Mouse (Mus musculus) kidney, embryonic 15.5 days (tissue): ENCODE measurements around the gene Creb3l2. TPM values are rescaled to one million over a fixed set of nuclear protein-coding genes. Genes with fewer than 3 reads are reported as not detected.

Source experiments
- ATAC-seq: fragments of 200-750 bp; cut with Nextera tagmentation; replicated peaks from 2 replicates; pipeline ENCODE4 v1.8.0; 2017; ENCODE audit warnings: moderate TSS enrichment; ENCODE audit not compliant: low FRiP score
- H3K27ac ChIP-seq: fragments of 300-500 bp; sonication (generic); 2 replicates; pipeline ENCODE4 v1.5.1; 2015; ENCODE audit warnings: mild to moderate bottlenecking, inconsistent platforms
- H3K27me3 ChIP-seq: fragments of 300-500 bp; sonication (generic); 2 replicates; pipeline ENCODE4 v1.6.1; 2015; ENCODE audit warnings: inconsistent platforms
- H3K36me3 ChIP-seq: fragments of 300-500 bp; sonication (generic); 2 replicates; pipeline ENCODE4 v1.6.1; 2015; ENCODE audit warnings: inconsistent platforms
- H3K4me1 ChIP-seq: fragments of 300-500 bp; sonication (generic); 2 replicates; pipeline ENCODE4 v1.6.1; 2015; ENCODE audit warnings: inconsistent platforms
- H3K4me2 ChIP-seq: fragments of 300-500 bp; sonication (generic); 2 replicates; pipeline ENCODE4 v1.6.1; 2015; ENCODE audit warnings: moderate library complexity, mild to moderate bottlenecking, inconsistent platforms
- H3K4me3 ChIP-seq: fragments of 300-500 bp; sonication (generic); replicated peaks from 2 replicates; pipeline ENCODE4 v1.5.1; 2015; ENCODE audit warnings: mild to moderate bottlenecking, inconsistent platforms
- H3K9ac ChIP-seq: fragments of 300-500 bp; sonication (generic); 2 replicates; pipeline ENCODE4 v1.6.1; 2015; ENCODE audit warnings: mild to moderate bottlenecking, inconsistent platforms
- H3K9me3 ChIP-seq: fragments of 300-500 bp; sonication (generic); replicated peaks from 2 replicates; pipeline ENCODE4 v1.6.1; 2016; ENCODE audit warnings: inconsistent platforms
- WGBS: fragments of 180-500 bp; shearing (Covaris S2); methylation state at CpG from one replicate; pipeline ENCODE4 v1.1.7; 2015; ENCODE audit warnings: mixed read lengths; 5-methylcytosine and 5-hydroxymethylcytosine counted together
- polyA plus RNA-seq: library from polyadenylated mRNA; unstranded; fragments of >200 nt; fragmentation: Nextera tagmentation; extraction: Ambion mirVana; gene quantifications from 2 replicates; pipeline ENCODE4 v1.2.1, GENCODE M21; 2015

The Creb3l2 gene
- 31.1 and 31.4 TPM in 2 replicates for polyA plus RNA-seq

DNA sequence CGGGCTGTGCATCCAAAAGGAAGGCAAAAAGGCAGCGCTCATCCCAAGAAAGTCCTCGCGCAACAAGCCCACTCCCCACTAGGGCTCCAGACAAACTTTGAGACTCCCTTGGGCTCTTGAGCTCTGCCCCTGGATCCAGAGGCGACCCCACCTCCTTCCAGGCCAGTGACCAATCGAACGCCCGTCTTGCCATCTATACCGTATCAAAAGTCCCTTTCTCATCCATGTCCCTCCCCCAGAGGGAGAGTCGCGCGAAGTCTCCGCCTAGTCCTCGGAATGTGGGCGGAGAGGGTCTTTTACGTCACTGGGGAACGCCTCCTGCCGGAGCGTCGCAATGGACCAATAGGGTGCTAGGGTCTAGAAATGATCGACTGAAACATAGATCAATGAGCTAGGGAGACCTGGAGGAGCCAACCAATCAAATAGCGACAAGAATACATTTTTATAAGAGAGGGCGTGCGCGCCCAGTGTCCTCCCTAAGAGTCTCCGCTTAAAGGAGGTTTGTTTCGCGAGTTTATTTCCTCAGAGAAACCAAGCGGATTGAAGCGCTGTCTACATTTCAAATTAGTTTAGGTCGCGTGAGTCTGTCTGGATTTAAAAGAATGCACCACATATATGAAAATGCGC lies at the start of gene Creb3l2:
TSS of gene Creb3l2 (minus strand) at position 106 of the 627 bp plus-strand sequence.
- Histone ChIP-seq H3K4me3 (peak within 1 kb of the TSS; percentile 84), H3K4me1 (peaks cover 39% of the 10 kb centered on the region), H3K9ac (peak within 1 kb of the TSS; percentile 85), H3K36me3 (peaks cover 11% of the 10 kb centered on the region; the same call in 1 of the 2 replicates), H3K9me3 (no peaks in the 10 kb centered on the region), H3K27me3 (no peaks in the 10 kb centered on the region), H3K4me2 (peak within 1 kb of the TSS; percentile 80), H3K27ac (peak within 1 kb of the TSS; percentile 93)
- under 1% methylated on average over 33 of the region's 33 CpGs for WGBS
- peak; percentile 99 for ATAC-seq

DNA sequence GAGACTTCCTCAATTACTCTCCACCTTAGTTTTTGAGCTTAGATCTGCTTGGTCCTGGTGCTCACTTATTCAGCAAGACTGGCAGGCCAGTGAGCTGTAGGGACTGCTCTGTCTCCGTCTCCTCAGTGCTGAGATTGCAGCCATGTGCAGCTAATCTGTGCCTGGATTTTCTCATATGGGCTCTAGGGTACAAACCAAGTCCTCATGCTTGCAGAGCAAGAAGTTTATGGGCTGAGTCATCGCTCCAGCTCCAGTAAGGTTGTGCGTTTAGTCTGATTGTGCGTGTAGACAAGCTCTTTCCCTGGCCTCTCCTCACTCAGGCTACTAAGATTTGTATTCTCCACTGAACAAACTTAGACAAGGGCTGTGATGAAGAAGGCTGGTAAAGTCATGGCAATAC lies 44.6 kb upstream of the Creb3l2 start:
- no peak for ATAC-seq
- no peaks in the 10 kb centered on the region for H3K9me3 ChIP-seq
- 74% methylated on average over 4 of the region's 4 CpGs for WGBS

DNA sequence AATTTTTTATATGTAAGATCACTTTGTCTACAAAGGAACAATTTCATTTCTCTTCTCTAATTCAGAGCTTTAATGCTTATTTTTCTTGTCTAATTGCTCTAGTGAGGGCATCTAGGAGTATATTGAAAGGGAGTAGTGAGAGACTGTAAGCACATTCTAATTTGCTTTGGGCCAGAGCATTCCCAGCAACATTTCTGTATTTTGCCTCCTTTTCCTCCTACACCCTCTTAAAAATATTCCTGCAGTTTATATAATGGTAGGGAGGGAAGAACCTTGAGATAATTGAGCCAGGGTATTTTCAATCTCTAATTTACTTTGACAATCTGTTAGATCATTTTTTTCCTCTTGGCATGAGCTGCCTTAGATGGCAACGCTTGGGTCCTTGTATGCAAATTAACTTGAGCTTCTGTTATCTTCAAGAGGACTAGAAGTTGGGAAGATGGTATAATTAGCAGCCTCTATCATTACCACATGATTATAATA lies 42.7 kb upstream of the Creb3l2 start:
- Histone ChIP-seq H3K9ac (no peak overlapping the region), H3K4me1 (0 out of 2 replicates have a peak, but pooled peaks cover 3% of the 10 kb centered on the region), H3K4me3 (no peak overlapping the region), H3K27ac (no peak overlapping the region), H3K9me3 (no peaks in the 10 kb centered on the region), H3K4me2 (no peak overlapping the region), H3K36me3 (no peaks in the 10 kb centered on the region), H3K27me3 (no peaks in the 10 kb centered on the region)
- ATAC-seq = no peak
- 69% methylated on average over 1 of the region's 1 CpGs for WGBS

More for the DNA sequence above, 44.6 kb upstream of the Creb3l2 start:
- Histone ChIP-seq H3K4me3 (no peak overlapping the region), H3K27me3 (no peaks in the 10 kb centered on the region), H3K36me3 (no peaks in the 10 kb centered on the region), H3K27ac (no peak overlapping the region), H3K4me1 (0 out of 2 replicates have a peak, but pooled peaks cover 3% of the 10 kb centered on the region), H3K9ac (no peak overlapping the region), H3K4me2 (no peak overlapping the region)

DNA sequence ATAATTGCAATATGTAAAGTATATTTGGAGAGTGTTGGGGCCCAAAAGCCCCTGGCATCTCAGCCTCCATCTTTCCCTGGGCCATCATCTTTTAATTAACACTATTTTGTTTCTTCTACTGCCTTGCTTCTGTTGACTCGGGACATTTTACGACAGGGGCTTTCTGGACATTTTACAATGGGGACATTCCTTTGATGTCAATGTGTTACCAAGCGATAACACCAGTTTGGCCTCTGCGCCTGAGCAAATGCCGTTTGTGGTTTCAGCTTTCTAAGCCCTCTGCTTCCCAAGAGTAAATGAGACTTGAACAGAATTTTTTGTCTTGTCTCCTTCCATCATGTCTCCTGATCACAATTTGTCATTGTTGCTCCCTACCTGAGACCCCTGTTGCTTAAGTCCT lies 41.3 kb upstream of the Creb3l2 start:
- Histone ChIP-seq H3K4me3 (no peak overlapping the region), H3K9ac (no peak overlapping the region), H3K27me3 (no peaks in the 10 kb centered on the region), H3K4me1 (0 out of 2 replicates have a peak, but pooled peaks cover 3% of the 10 kb centered on the region), H3K9me3 (no peaks in the 10 kb centered on the region), H3K27ac (no peak overlapping the region), H3K36me3 (no peaks in the 10 kb centered on the region), H3K4me2 (no peak overlapping the region)
- WGBS = 11% methylated on average over 5 of the region's 5 CpGs
- no peak for ATAC-seq

DNA sequence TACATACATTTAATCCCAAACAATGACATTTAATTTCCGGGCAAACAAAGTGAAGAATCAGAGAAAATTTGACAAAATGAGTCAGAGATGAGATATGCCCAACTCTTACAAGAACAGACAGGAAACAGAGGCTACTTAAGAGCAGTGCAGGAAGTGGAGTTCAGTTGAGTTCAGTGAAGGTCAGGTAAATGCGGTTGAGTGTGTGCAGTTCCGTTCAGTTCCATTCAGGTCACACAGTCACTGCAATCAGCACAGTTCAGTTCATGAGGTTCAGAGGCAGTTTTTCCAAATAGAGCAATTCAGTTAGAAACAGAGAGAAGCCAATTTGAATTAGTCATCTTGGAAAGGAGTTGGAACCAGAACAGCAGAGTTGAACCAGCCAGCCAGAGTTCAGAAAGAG lies 39.2 kb upstream of the Creb3l2 start:
- H3K4me2 ChIP-seq = no peak overlapping the region
- H3K4me1 ChIP-seq = 0 out of 2 replicates have a peak, but pooled peaks cover 3% of the 10 kb centered on the region
- no peak for ATAC-seq
- no peak overlapping the region for H3K4me3 ChIP-seq
- 75% methylated on average over 3 of the region's 3 CpGs for WGBS
- no peak overlapping the region for H3K9ac ChIP-seq
- H3K27ac ChIP-seq = no peak overlapping the region
- H3K36me3 ChIP-seq = no peaks in the 10 kb centered on the region
- no peaks in the 10 kb centered on the region for H3K27me3 ChIP-seq
- no peaks in the 10 kb centered on the region for H3K9me3 ChIP-seq

DNA sequence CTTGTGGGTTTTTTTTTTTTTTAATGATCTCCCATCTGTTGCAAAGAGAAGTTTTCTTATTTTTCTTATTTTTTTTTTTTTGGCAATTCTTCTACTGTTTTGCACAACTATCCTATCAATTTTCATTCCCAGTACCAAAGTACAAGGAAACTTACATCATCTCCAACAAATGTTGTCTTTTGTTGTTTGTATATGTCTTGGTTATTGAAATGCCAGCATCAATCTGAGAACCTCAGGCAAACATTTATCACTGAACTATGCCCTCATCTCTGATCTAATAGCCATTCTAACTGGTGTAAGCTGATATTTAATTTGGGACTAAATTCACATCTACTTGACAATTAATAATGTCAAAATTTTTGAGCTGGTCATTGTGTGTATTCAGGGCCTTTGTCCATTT lies 38.1 kb upstream of the Creb3l2 start:
- H3K36me3 ChIP-seq = no peaks in the 10 kb centered on the region
- H3K27ac ChIP-seq = no peak overlapping the region
- H3K9me3 ChIP-seq = no peaks in the 10 kb centered on the region
- no peak overlapping the region for H3K4me3 ChIP-seq
- H3K27me3 ChIP-seq = no peaks in the 10 kb centered on the region
- no peak for ATAC-seq
- no peak overlapping the region for H3K4me2 ChIP-seq
- 0 out of 2 replicates have a peak, but pooled peaks cover 3% of the 10 kb centered on the region for H3K4me1 ChIP-seq
- H3K9ac ChIP-seq = no peak overlapping the region

DNA sequence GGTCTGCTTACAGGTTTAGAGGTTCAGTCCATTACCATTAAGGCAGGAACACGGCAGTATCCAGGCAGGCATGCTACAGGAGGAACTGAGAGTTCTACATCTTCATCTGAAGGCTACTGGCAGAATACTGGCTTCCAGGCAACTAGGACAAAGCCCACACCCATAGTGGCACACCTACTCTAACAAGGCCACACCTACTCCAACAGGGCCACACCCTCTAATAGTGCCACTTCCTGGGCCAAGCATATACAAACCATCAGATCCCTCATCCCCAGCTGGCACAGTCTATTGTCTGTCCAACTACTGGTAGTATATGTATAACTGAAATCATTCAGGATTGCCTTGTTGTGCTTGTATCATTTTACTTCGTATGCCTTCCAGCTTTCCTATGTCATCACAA lies 36.5 kb upstream of the Creb3l2 start:
- Histone ChIP-seq H3K9me3 (no peaks in the 10 kb centered on the region), H3K27ac (no peak overlapping the region), H3K4me1 (0 out of 2 replicates have a peak, but pooled peaks cover 3% of the 10 kb centered on the region), H3K4me3 (no peak overlapping the region), H3K4me2 (no peak overlapping the region), H3K36me3 (no peaks in the 10 kb centered on the region), H3K9ac (no peak overlapping the region), H3K27me3 (no peaks in the 10 kb centered on the region)
- 89% methylated on average over 2 of the region's 2 CpGs for WGBS
- no peak for ATAC-seq

DNA sequence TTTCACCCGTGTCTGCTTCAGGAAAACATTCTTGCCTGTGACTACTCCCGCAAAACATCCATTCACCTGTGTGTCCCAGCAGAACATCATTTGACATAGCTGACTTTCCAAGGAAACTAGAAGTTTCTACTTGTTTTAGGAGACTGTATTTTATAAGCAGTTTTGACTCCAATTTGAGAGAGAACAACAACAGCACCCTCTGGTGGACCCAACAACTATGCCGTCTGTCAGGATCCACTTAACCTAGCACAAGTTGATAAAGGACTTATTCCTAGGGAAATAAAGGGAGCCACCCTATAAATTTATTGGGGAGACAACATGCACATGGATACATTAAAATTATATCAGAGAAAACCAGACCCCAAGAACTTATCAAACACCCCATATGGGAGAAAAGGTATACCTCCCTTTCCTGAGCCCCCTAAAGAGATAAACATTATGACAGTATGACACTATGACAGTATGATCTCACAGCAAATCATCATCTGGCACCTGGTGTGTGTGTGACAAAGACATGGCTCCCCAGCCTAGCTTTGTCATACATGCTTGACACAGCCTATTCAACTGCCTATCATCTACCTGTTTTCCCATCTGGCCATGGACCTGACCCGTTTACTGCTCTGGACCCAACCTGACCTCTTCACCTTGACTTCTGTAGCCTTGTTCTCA lies 31.9 kb upstream of the Creb3l2 start:
- Histone ChIP-seq H3K27ac (no peak overlapping the region), H3K4me1 (no peaks in the 10 kb centered on the region), H3K36me3 (no peaks in the 10 kb centered on the region), H3K9me3 (no peaks in the 10 kb centered on the region), H3K9ac (no peak overlapping the region), H3K4me3 (no peak overlapping the region), H3K27me3 (no peaks in the 10 kb centered on the region), H3K4me2 (no peak overlapping the region)
- 83% methylated on average over 4 of the region's 4 CpGs for WGBS
- no peak for ATAC-seq

DNA sequence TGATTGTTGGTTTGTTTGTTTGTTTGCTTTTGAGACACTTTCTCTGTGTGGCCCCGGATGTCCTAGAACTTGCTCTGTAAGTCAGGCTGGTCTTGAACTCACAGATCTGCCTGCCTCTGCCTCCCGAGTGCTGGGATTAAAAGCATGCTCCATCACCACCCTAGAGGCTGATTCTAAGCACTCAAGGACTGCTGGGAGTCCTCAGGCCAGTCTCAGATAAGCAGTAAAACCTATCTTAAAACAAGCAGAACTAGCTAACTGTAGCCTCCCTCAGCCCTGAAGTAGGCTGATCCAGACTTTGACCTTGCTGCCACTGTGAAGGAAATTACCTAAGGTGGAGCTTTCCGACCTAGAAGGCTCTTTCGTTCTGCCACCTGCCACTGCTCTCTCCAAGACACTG lies 28.3 kb upstream of the Creb3l2 start:
- 76% methylated on average over 4 of the region's 4 CpGs for WGBS
- H3K9ac ChIP-seq = no peak overlapping the region
- H3K9me3 ChIP-seq = 0 out of 2 replicates have a peak, but pooled peaks cover 3% of the 10 kb centered on the region
- no peak overlapping the region for H3K4me3 ChIP-seq
- no peaks in the 10 kb centered on the region for H3K4me1 ChIP-seq
- H3K27me3 ChIP-seq = no peaks in the 10 kb centered on the region
- H3K4me2 ChIP-seq = no peak overlapping the region
- no peaks in the 10 kb centered on the region for H3K36me3 ChIP-seq
- H3K27ac ChIP-seq = no peak overlapping the region
- ATAC-seq = no peak

DNA sequence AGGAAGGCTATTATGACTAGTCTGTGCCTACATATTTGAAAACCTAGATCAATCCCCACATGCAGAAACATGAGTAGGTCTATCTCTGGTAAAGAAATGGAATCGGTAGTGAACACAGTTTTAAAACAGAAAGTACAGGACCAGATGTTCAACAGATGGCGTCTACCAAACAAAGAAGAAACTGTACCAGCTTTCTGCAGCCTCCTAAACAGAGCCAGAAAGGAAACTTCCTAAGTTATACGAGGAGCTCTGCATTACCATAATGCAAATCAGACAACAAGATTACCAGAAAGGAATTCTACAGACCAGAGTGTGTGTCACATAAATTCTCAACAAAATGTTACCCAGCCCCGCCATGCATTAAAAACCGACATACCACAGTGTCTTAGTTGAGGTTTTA lies 23.9 kb upstream of the Creb3l2 start:
- 52% methylated on average over 5 of the region's 5 CpGs for WGBS
- H3K36me3 ChIP-seq = no peaks in the 10 kb centered on the region
- peak overlapping the region; percentile 5 for H3K27ac ChIP-seq
- H3K9ac ChIP-seq = no peak overlapping the region
- H3K4me1 ChIP-seq = 0 out of 2 replicates have a peak, but pooled peaks cover 2% of the 10 kb centered on the region
- no peak overlapping the region for H3K4me3 ChIP-seq
- no peak overlapping the region for H3K4me2 ChIP-seq
- H3K27me3 ChIP-seq = no peaks in the 10 kb centered on the region
- no peak for ATAC-seq
- H3K9me3 ChIP-seq = 0 out of 2 replicates have a peak, but pooled peaks cover 3% of the 10 kb centered on the region

DNA sequence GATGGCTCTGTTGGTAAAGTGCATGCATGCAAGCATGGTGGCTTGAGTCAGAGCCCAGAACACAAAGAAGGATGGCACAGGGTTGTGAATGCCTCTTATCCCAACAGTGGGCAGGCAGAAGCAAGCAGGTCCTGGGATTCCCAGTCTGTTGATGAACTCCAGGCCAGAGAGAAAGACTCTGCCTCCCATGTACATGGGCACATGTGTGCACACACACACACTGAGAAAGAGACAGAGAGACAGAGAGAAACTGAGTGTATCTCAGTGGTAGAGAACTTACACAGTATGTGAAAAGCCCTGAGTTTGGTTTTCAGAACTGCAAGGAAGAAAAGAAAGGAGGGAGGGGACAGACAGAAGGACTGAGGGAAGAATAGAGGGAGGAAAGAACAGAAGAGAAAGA lies 23.4 kb upstream of the Creb3l2 start:
- 0 out of 2 replicates have a peak, but pooled peaks cover 3% of the 10 kb centered on the region for H3K9me3 ChIP-seq
- peak overlapping the region; percentile 5 for H3K27ac ChIP-seq
- H3K36me3 ChIP-seq = no peaks in the 10 kb centered on the region
- H3K27me3 ChIP-seq = no peaks in the 10 kb centered on the region
- no peak overlapping the region for H3K4me2 ChIP-seq
- 0 out of 2 replicates have a peak, but pooled peaks cover 2% of the 10 kb centered on the region for H3K4me1 ChIP-seq
- H3K4me3 ChIP-seq = no peak overlapping the region
- no peak overlapping the region for H3K9ac ChIP-seq
- ATAC-seq = no peak

DNA sequence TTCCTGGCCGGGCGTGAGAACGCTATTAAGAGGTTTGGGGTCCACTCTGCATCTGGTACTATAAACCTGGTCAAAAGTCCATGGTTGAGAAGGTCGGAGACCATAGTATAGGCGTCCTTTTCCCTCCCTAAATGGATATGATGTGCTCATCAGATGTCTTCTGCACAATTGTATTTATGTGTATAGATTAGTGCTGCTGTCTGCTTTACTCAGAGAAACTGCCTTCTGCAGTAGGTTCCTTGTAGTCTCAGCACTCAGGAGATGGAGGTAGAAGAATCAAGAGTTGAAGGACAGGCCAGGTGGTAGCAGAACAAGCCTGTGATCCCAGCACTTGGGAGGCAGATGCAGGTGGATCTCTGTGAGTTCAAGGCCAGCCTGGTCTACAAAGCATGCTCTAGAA lies 22.6 kb upstream of the Creb3l2 start:
- Histone ChIP-seq H3K9ac (peak overlapping the region; percentile 16; the same call in 1 of the 2 replicates), H3K9me3 (0 out of 2 replicates have a peak, but pooled peaks cover 3% of the 10 kb centered on the region), H3K4me1 (0 out of 2 replicates have a peak, but pooled peaks cover 2% of the 10 kb centered on the region), H3K4me2 (peak overlapping the region; percentile 56), H3K27me3 (no peaks in the 10 kb centered on the region), H3K4me3 (peak overlapping the region; percentile 46), H3K27ac (no peak overlapping the region; the same call in 1 of the 2 replicates), H3K36me3 (no peaks in the 10 kb centered on the region)
- WGBS = 6% methylated on average over 5 of the region's 5 CpGs
- peak; percentile 38; the same call in 1 of the 2 replicates for ATAC-seq
